Mouse (Mus musculus): Measurements from ENCODE around the gene Dapk2. TPM values are rescaled to one million over a fixed set of nuclear protein-coding genes. Genes with fewer than 3 reads are reported as not detected.

Gene Dapk2
- polyA plus RNA-seq, 1 experiment from 2014 or later = 20.5 TPM

GRCm38 (mm10) chr9:66212088-66212487, 54.1 kb downstream of the Dapk2 start:
- H3K4me3 ChIP-seq (replicated peaks) = no peak overlapping the region
- ATAC-seq (ENCODE audit: low read depth) = no peak
- DNase-seq = no peak
- WGBS (ENCODE audit: insufficient replicate concordance) = 60% methylated on average over 2 of the region's 2 CpGs
- no peaks in the 10 kb centered on the region for H3K9me3 ChIP-seq (replicated peaks)
- H3K27ac ChIP-seq = peak overlapping the region; percentile 91
- no peak overlapping the region for H3K9ac ChIP-seq
- no peak overlapping the region for H3K4me2 ChIP-seq
- H3K27me3 ChIP-seq = 0 out of 2 replicates have a peak, but pooled peaks cover 2% of the 10 kb centered on the region
- peaks cover 59% of the 10 kb centered on the region for H3K4me1 ChIP-seq (replicated peaks)
- no peaks in the 10 kb centered on the region for H3K36me3 ChIP-seq

- WGBS (ENCODE audit: insufficient replicate concordance) = 56% methylated on average over 5 of the region's 5 CpGs
- H3K4me2 ChIP-seq = peak overlapping the region; percentile 73
- peak overlapping the region; percentile 91 for H3K27ac ChIP-seq
- no peaks in the 10 kb centered on the region for H3K27me3 ChIP-seq
- H3K9me3 ChIP-seq (replicated peaks) = no peaks in the 10 kb centered on the region
- DNase-seq = no peak
- H3K4me3 ChIP-seq (replicated peaks) = no peak overlapping the region
- no peaks in the 10 kb centered on the region for H3K36me3 ChIP-seq
- peaks cover 66% of the 10 kb centered on the region for H3K4me1 ChIP-seq (replicated peaks)
- no peak for ATAC-seq (ENCODE audit: low read depth)
- H3K9ac ChIP-seq = peak overlapping the region; percentile 72
Measured at GRCm38 (mm10) chr9:66212802-66213201, 54.8 kb downstream of the Dapk2 start.

- H3K4me1 ChIP-seq (replicated peaks) = peaks cover 74% of the 10 kb centered on the region
- no peaks in the 10 kb centered on the region for H3K36me3 ChIP-seq
- ATAC-seq (ENCODE audit: low read depth) = peak; percentile 98
- H3K9me3 ChIP-seq (replicated peaks) = no peaks in the 10 kb centered on the region
- peak overlapping the region; percentile 91 for H3K27ac ChIP-seq
- peak overlapping the region; percentile 72 for H3K9ac ChIP-seq
- DNase-seq = peak; percentile 67
- peak overlapping the region; percentile 73 for H3K4me2 ChIP-seq
- peak overlapping the region; percentile 40 for H3K4me3 ChIP-seq (replicated peaks)
- WGBS (ENCODE audit: insufficient replicate concordance) = 16% methylated on average over 5 of the region's 5 CpGs
- H3K27me3 ChIP-seq = no peaks in the 10 kb centered on the region
Measured at GRCm38 (mm10) chr9:66213386-66214032, 55.5 kb downstream of the Dapk2 start.

- DNase-seq = no peak
- H3K9ac ChIP-seq = no peak overlapping the region
- H3K9me3 ChIP-seq (replicated peaks) = no peaks in the 10 kb centered on the region
- no peaks in the 10 kb centered on the region for H3K36me3 ChIP-seq
- H3K27ac ChIP-seq = peak overlapping the region; percentile 53
- ATAC-seq (ENCODE audit: low read depth) = no peak
- H3K27me3 ChIP-seq = 0 out of 2 replicates have a peak, but pooled peaks cover under 1% of the 10 kb centered on the region
- H3K4me3 ChIP-seq (replicated peaks) = no peak overlapping the region
- H3K4me1 ChIP-seq (replicated peaks) = peaks cover 70% of the 10 kb centered on the region
- H3K4me2 ChIP-seq = no peak overlapping the region
Measured at GRCm38 (mm10) chr9:66215551-66215950, 57.5 kb downstream of the Dapk2 start.

GRCm38 (mm10) chr9:66217970-66218369, 59.9 kb downstream of the Dapk2 start:
- Histone ChIP-seq H3K9ac (no peak overlapping the region), H3K4me2 (no peak overlapping the region), H3K4me1 (replicated peaks) (peaks cover 48% of the 10 kb centered on the region), H3K36me3 (no peaks in the 10 kb centered on the region), H3K27me3 (0 out of 2 replicates have a peak, but pooled peaks cover 2% of the 10 kb centered on the region), H3K9me3 (replicated peaks) (no peaks in the 10 kb centered on the region), H3K4me3 (replicated peaks) (no peak overlapping the region), H3K27ac (no peak overlapping the region)
- ATAC-seq (ENCODE audit: low read depth) (no peak), DNase-seq (no peak)
- 66% methylated on average over 4 of the region's 4 CpGs for WGBS (ENCODE audit: insufficient replicate concordance)

GRCm38 (mm10) chr9:66218917-66219725, 61.1 kb downstream of the Dapk2 start:
- Histone ChIP-seq H3K4me1 (replicated peaks) (peaks cover 36% of the 10 kb centered on the region), H3K27me3 (0 out of 2 replicates have a peak, but pooled peaks cover 2% of the 10 kb centered on the region), H3K9ac (no peak overlapping the region), H3K27ac (no peak overlapping the region), H3K9me3 (replicated peaks) (no peaks in the 10 kb centered on the region), H3K4me3 (replicated peaks) (no peak overlapping the region), H3K36me3 (no peaks in the 10 kb centered on the region), H3K4me2 (no peak overlapping the region)
- 80% methylated on average over 10 of the region's 10 CpGs for WGBS (ENCODE audit: insufficient replicate concordance)
- DNase-seq (no peak), ATAC-seq (ENCODE audit: low read depth) (no peak)

GRCm38 (mm10) chr9:66223872-66224271, 65.8 kb downstream of the Dapk2 start:
- H3K9me3 ChIP-seq (replicated peaks) = no peaks in the 10 kb centered on the region
- WGBS (ENCODE audit: insufficient replicate concordance) = 64% methylated on average over 2 of the region's 2 CpGs
- peaks cover 19% of the 10 kb centered on the region for H3K4me1 ChIP-seq (replicated peaks)
- H3K9ac ChIP-seq = no peak overlapping the region
- ATAC-seq (ENCODE audit: low read depth) = no peak
- 0 out of 2 replicates have a peak, but pooled peaks cover 2% of the 10 kb centered on the region for H3K27me3 ChIP-seq
- H3K4me3 ChIP-seq (replicated peaks) = no peak overlapping the region
- no peak for DNase-seq
- no peaks in the 10 kb centered on the region for H3K36me3 ChIP-seq
- H3K4me2 ChIP-seq = no peak overlapping the region
- no peak overlapping the region for H3K27ac ChIP-seq

GRCm38 (mm10) chr9:66225737-66226485, 67.9 kb downstream of the Dapk2 start:
- 67% methylated on average over 5 of the region's 5 CpGs for WGBS (ENCODE audit: insufficient replicate concordance)
- no peak overlapping the region for H3K4me3 ChIP-seq (replicated peaks)

GRCm38 (mm10) chr9:66228456-66229151, 70.6 kb downstream of the Dapk2 start:
- H3K9ac ChIP-seq = no peak overlapping the region
- H3K36me3 ChIP-seq = no peaks in the 10 kb centered on the region
- no peaks in the 10 kb centered on the region for H3K9me3 ChIP-seq (replicated peaks)
- no peak overlapping the region for H3K4me3 ChIP-seq (replicated peaks)
- DNase-seq (no peak), ATAC-seq (ENCODE audit: low read depth) (no peak)
- H3K4me1 ChIP-seq (replicated peaks) = peaks cover 21% of the 10 kb centered on the region
- H3K4me2 ChIP-seq = no peak overlapping the region
- H3K27me3 ChIP-seq = no peaks in the 10 kb centered on the region
- WGBS (ENCODE audit: insufficient replicate concordance) = 36% methylated on average over 2 of the region's 2 CpGs
- no peak overlapping the region for H3K27ac ChIP-seq

More at GRCm38 (mm10) chr9:66225737-66226485, 67.9 kb downstream of the Dapk2 start:
- no peak overlapping the region for H3K9ac ChIP-seq
- peaks cover 19% of the 10 kb centered on the region for H3K4me1 ChIP-seq (replicated peaks)
- H3K27ac ChIP-seq = no peak overlapping the region
- H3K9me3 ChIP-seq (replicated peaks) = no peaks in the 10 kb centered on the region
- no peak overlapping the region for H3K4me2 ChIP-seq
- peak; percentile 83 for ATAC-seq (ENCODE audit: low read depth)
- H3K36me3 ChIP-seq = no peaks in the 10 kb centered on the region
- no peak for DNase-seq
- H3K27me3 ChIP-seq = no peaks in the 10 kb centered on the region

- Histone ChIP-seq H3K4me1 (replicated peaks) (peaks cover 7% of the 10 kb centered on the region; the same call in 1 of the 2 replicates), H3K4me3 (replicated peaks) (no peak overlapping the region), H3K9me3 (replicated peaks) (no peaks in the 10 kb centered on the region), H3K27me3 (no peaks in the 10 kb centered on the region), H3K9ac (no peak overlapping the region), H3K27ac (no peak overlapping the region), H3K36me3 (no peaks in the 10 kb centered on the region), H3K4me2 (no peak overlapping the region)
- ATAC-seq (ENCODE audit: low read depth) (no peak), DNase-seq (no peak)
- WGBS (ENCODE audit: insufficient replicate concordance) = 63% methylated on average over 7 of the region's 7 CpGs
Measured at GRCm38 (mm10) chr9:66231820-66232479, 73.9 kb downstream of the Dapk2 start.
